Mouse (Mus musculus) G1E (cell line): ENCODE results near the gene Ces4a. TPM values are rescaled to one million over a fixed set of nuclear protein-coding genes. Genes with fewer than 3 reads are reported as not detected.
"Not testable (repeated sequence)": the region's sequence is repeated elsewhere in the genome, so short reads cannot be mapped to it uniquely, and the experiment has no call there.

ENCODE experiments used
- ATAC-seq: 2 replicates; pipeline ENCODE4 v1.8.0; 2016; ENCODE audit warnings: mild to moderate bottlenecking; ENCODE audit not compliant: insufficient number of reproducible peaks, poor library complexity, low FRiP score, severe bottlenecking; ENCODE audit errors: extremely low read depth
- DNase-seq: peaks from one replicate; pipeline ENCODE4 v3.0.0; 2012; ENCODE audit warnings: low spot score
- H3K27me3 ChIP-seq: 2 replicates; pipeline ENCODE4 v1.6.1; 2012; ENCODE audit warnings: mild to moderate bottlenecking, low read length, inconsistent platforms; ENCODE audit not compliant: insufficient read depth
- H3K36me3 ChIP-seq: replicated peaks from 2 replicates; pipeline ENCODE3; 2012; ENCODE audit warnings: mild to moderate bottlenecking, inconsistent platforms
- H3K4me1 ChIP-seq: 2 replicates; pipeline ENCODE4 v1.6.1; 2012; ENCODE audit warnings: low read depth, low read length, inconsistent platforms, mixed read lengths; ENCODE audit not compliant: insufficient read depth
- H3K4me3 ChIP-seq: 2 replicates; pipeline ENCODE4 v1.5.1; 2012; ENCODE audit warnings: low read depth, mild to moderate bottlenecking, inconsistent platforms, low read length, moderate library complexity, mixed read lengths
- H3K9me3 ChIP-seq: replicated peaks from 2 replicates; pipeline ENCODE4 v1.6.1; 2012; ENCODE audit warnings: inconsistent platforms
- CTCF ChIP-seq: IDR thresholded peaks from 2 replicates; pipeline ENCODE4 v1.5.1; 2012; ENCODE audit warnings: low read depth, low read length, inconsistent platforms, mixed read lengths
- GATA1 ChIP-seq: IDR thresholded peaks from 2 replicates; pipeline ENCODE4 v1.6.1; 2012; ENCODE audit warnings: borderline replicate concordance, low read length, inconsistent platforms, mixed read lengths
- GATA2 ChIP-seq: IDR thresholded peaks from 2 replicates; pipeline ENCODE4 v1.6.1; 2012; ENCODE audit warnings: low read depth, low read length, inconsistent platforms, borderline replicate concordance
- POLR2AphosphoS5 ChIP-seq: IDR thresholded peaks from 2 replicates; pipeline ENCODE4 v1.6.1; 2012; ENCODE audit warnings: low read depth, low read length, inconsistent platforms; ENCODE audit not compliant: insufficient replicate concordance
- TAL1 ChIP-seq: conservative IDR thresholded peaks from 2 replicates; pipeline ENCODE4 v1.6.1; 2012; ENCODE audit warnings: low read depth, low read length, inconsistent platforms, mixed read lengths
- polyA plus RNA-seq: library from polyadenylated mRNA; stranded (reverse); fragments of >175 nt; gene quantifications from 2 replicates; pipeline ENCODE4 v1.2.3, GENCODE M21; 2012
- total RNA-seq, 2 experiments: library from RNA; stranded (forward) in 1 of 2; stranded (reverse) in 1 of 2; fragments of 200-1000 nt in 1 of 2; fragments of >200 nt in 1 of 2; fragmentation: Nextera tagmentation in 1 of 2; gene quantifications; 2 replicates each; pipeline ENCODE4 v1.2.3; 2014 to 2017

Gene Ces4a
- total RNA-seq (2014; fragmentation: Nextera tagmentation) (not detected in 2 replicates), total RNA-seq (2017) (not detected in 2 replicates), polyA plus RNA-seq (not detected in 2 replicates)

GRCm38 (mm10) chr8:105131509-105131908 lies at the start of gene Ces4a:
Ces4a (plus strand) TSS chr8:105131800.
- no peak for TF ChIP-seq POLR2AphosphoS5
- TF ChIP-seq CTCF: no peak
- no peak for TF ChIP-seq GATA1
- TF ChIP-seq TAL1: no peak
- no peak for TF ChIP-seq GATA2
- H3K4me1 ChIP-seq: no peaks in the 10 kb centered on the region
- H3K9me3 ChIP-seq: no peaks in the 10 kb centered on the region
- ATAC-seq (no peak), DNase-seq (no peak)
- no peak within 1 kb of the TSS for H3K4me3 ChIP-seq
- H3K27me3 ChIP-seq: peaks cover 26% of the 10 kb centered on the region
- H3K36me3 ChIP-seq: no peaks in the 10 kb centered on the region

- no peak for DNase-seq
- H3K36me3 ChIP-seq: no peaks in the 10 kb centered on the region
- peaks cover 11% of the 10 kb centered on the region for H3K27me3 ChIP-seq
- no peaks in the 10 kb centered on the region for H3K9me3 ChIP-seq
- H3K4me3 ChIP-seq: no peak within 1 kb of the TSS
- no peak for ATAC-seq
- TF ChIP-seq CTCF (no peak), POLR2AphosphoS5 (no peak), GATA2 (no peak), GATA1 (no peak), TAL1 (no peak)
- H3K4me1 ChIP-seq: no peaks in the 10 kb centered on the region
Measured at GRCm38 (mm10) chr8:105083449-105084050, 48.0 kb upstream of the Ces4a start, which contains the start of gene Ces3b. Ces3b (plus strand) TSS chr8:105083753.

- DNase-seq, H3K27me3 ChIP-seq, H3K9me3 ChIP-seq, ATAC-seq, H3K4me3 ChIP-seq, H3K4me1 ChIP-seq, H3K36me3 ChIP-seq: not testable (repeated sequence)
Measured at GRCm38 (mm10) chr8:105088166-105088565, 43.4 kb upstream of the Ces4a start.

GRCm38 (mm10) chr8:105088581-105088980 lies 43.0 kb upstream of the Ces4a start:
- Histone ChIP-seq H3K4me1 (no peaks in the 10 kb centered on the region), H3K9me3 (no peaks in the 10 kb centered on the region), H3K4me3 (no peak overlapping the region), H3K36me3 (no peaks in the 10 kb centered on the region), H3K27me3 (peaks cover 6% of the 10 kb centered on the region)
- TF ChIP-seq POLR2AphosphoS5 (no peak), CTCF (no peak), GATA2 (no peak), TAL1 (no peak), GATA1 (no peak)
- DNase-seq: no peak
- no peak for ATAC-seq

GRCm38 (mm10) chr8:105093992-105094391 lies 37.6 kb upstream of the Ces4a start:
- H3K4me3 ChIP-seq: no peak overlapping the region
- no peak for DNase-seq
- H3K27me3 ChIP-seq: peaks cover 2% of the 10 kb centered on the region; the same call in 1 of the 2 replicates
- no peaks in the 10 kb centered on the region for H3K36me3 ChIP-seq
- ATAC-seq: no peak
- TF ChIP-seq GATA1 (no peak), TAL1 (no peak), CTCF (no peak), GATA2 (no peak), POLR2AphosphoS5 (no peak)
- no peaks in the 10 kb centered on the region for H3K9me3 ChIP-seq
- no peaks in the 10 kb centered on the region for H3K4me1 ChIP-seq

GRCm38 (mm10) chr8:105102101-105102785 lies 29.4 kb upstream of the Ces4a start:
- DNase-seq, H3K4me3 ChIP-seq, H3K4me1 ChIP-seq, H3K27me3 ChIP-seq, H3K36me3 ChIP-seq, H3K9me3 ChIP-seq, ATAC-seq: not testable (repeated sequence)

GRCm38 (mm10) chr8:105103701-105104100 lies 27.9 kb upstream of the Ces4a start:
- not testable (repeated sequence) for H3K27me3 ChIP-seq, ATAC-seq, H3K36me3 ChIP-seq, DNase-seq, H3K4me1 ChIP-seq, H3K4me3 ChIP-seq, H3K9me3 ChIP-seq
